Mouse (Mus musculus) thymus, adult 2 months (tissue): ENCODE measurements at regions not wholly inside any gene's neighbourhood (a gene's known extent, or its start where the extent isn't known, plus 50 kb on each side); places are given as distances from the start of the nearest gene placed in this dataset.
"Not testable (repeated sequence)": the region's sequence is repeated elsewhere in the genome, so short reads cannot be mapped to it uniquely, and the experiment has no call there.

Experiments
- CTCF ChIP-seq: fragments of 200-500 bp; IDR thresholded peaks from 2 replicates; pipeline ENCODE4 v1.5.1; 2012; ENCODE audit warnings: mild to moderate bottlenecking, control low read depth, low read length, moderate library complexity, borderline replicate concordance; ENCODE audit not compliant: control insufficient read depth, poor library complexity, insufficient read depth; ENCODE audit errors: extremely low read depth
- POLR2A ChIP-seq: fragments of 200-500 bp; IDR thresholded peaks from 2 replicates; pipeline ENCODE4 v1.6.1; 2012; ENCODE audit warnings: mild to moderate bottlenecking, low read length, control low read depth, moderate library complexity; ENCODE audit not compliant: control insufficient read depth, poor library complexity, insufficient read depth; ENCODE audit errors: extremely low read depth

DNA sequence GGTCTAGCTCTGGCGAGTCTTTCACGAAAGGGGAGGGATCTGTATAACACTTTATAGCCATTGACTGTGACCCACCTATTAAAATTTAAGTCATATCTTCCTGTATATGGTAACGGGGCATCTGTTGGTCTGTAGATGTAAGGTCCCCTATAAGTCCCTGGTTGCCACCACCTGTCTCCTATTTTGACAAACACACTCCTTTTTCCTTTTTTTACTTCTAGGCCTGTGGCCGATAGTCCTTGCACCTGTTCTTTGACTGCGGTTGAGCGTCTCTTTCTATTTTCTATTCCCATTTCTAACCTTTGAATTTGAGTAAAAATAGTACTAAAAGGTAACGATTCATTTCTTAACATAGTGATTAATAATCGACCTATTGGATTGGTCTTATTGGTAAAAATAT is 1042.7 kb upstream of the Sel1l start:
- TF ChIP-seq CTCF, POLR2A: not testable (repeated sequence)
